Mouse (Mus musculus) MEL (cell line): ENCODE measurements at regions not wholly inside any gene's neighbourhood (a gene's known extent, or its start where the extent isn't known, plus 50 kb on each side); places are given as distances from the start of the nearest gene placed in this dataset.
"Not testable (repeated sequence)": the region's sequence is repeated elsewhere in the genome, so short reads cannot be mapped to it uniquely, and the experiment has no call there.

ENCODE experiments used
- DNase-seq: peaks from one replicate; pipeline ENCODE4 v3.0.0; 2011; ENCODE audit warnings: low read depth, low spot score
- H3K27ac ChIP-seq: 2 replicates; pipeline ENCODE4 v1.5.1; 2012; ENCODE audit warnings: low read depth, mild to moderate bottlenecking, control low read depth, low read length, moderate library complexity; ENCODE audit not compliant: control insufficient read depth
- H3K27me3 ChIP-seq, 2 experiments: fragments of 150-350 bp in 1 of 2; sonication (generic) in 1 of 2; 2 replicates each; pipeline ENCODE4 v1.6.1; 2012; ENCODE audit warnings: low read length in 2 of 2, mild to moderate bottlenecking in 2 of 2, improper control_type of control experiment in 1 of 2, moderate library complexity in 1 of 2; ENCODE audit not compliant: insufficient read depth in 2 of 2, control insufficient read depth in 1 of 2
- H3K36me3 ChIP-seq, 2 experiments: 2 replicates each; pipeline ENCODE4 v1.6.1; 2012 to 2014; ENCODE audit warnings: low read length in 2 of 2, improper control_type of control experiment in 1 of 2, inconsistent platforms in 1 of 2, mild to moderate bottlenecking in 1 of 2; ENCODE audit not compliant: insufficient read depth in 2 of 2, control insufficient read depth in 1 of 2
- H3K4me1 ChIP-seq, 2 experiments: fragments of 150-350 bp in 1 of 2; sonication (generic) in 1 of 2; 2 replicates each; pipeline ENCODE4 v1.6.1; 2012; ENCODE audit warnings: low read length in 2 of 2, improper control_type of control experiment in 1 of 2, mild to moderate bottlenecking in 1 of 2; ENCODE audit not compliant: insufficient read depth in 2 of 2, control insufficient read depth in 1 of 2
- H3K4me3 ChIP-seq, 2 experiments: fragments of 150-350 bp in 1 of 2; sonication (generic) in 1 of 2; 2 replicates each; pipeline ENCODE4 v1.5.1; 2012; ENCODE audit warnings: low read depth in 2 of 2, low read length in 2 of 2, mild to moderate bottlenecking in 2 of 2, moderate library complexity in 2 of 2, control low read depth in 1 of 2, improper control_type of control experiment in 1 of 2; ENCODE audit not compliant: control insufficient read depth in 1 of 2, insufficient read depth in 1 of 2
- H3K79me2 ChIP-seq: 2 replicates; pipeline ENCODE4 v1.6.1; 2012; ENCODE audit warnings: mild to moderate bottlenecking, low read length, moderate library complexity; ENCODE audit not compliant: control insufficient read depth, poor library complexity, insufficient read depth
- H3K9ac ChIP-seq: 2 replicates; pipeline ENCODE4 v1.6.1; 2012; ENCODE audit warnings: low read depth, mild to moderate bottlenecking, control low read depth, low read length, moderate library complexity; ENCODE audit not compliant: control insufficient read depth, poor library complexity, severe bottlenecking
- H3K9me3 ChIP-seq: fragments of 150-350 bp; sonication (generic); replicated peaks from 2 replicates; pipeline ENCODE4 v1.6.1; 2012; ENCODE audit warnings: mild to moderate bottlenecking, low read length, improper control_type of control experiment, moderate library complexity; ENCODE audit not compliant: insufficient read depth
- BHLHE40 ChIP-seq: IDR thresholded peaks from 2 replicates; pipeline ENCODE4 v1.6.1; 2012; ENCODE audit warnings: low read depth, mild to moderate bottlenecking, inconsistent platforms, low read length, improper control_type of control experiment, borderline replicate concordance
- CHD1 ChIP-seq: IDR thresholded peaks from 2 replicates; pipeline ENCODE4 v1.6.1; 2012; ENCODE audit warnings: low read depth, mild to moderate bottlenecking, inconsistent platforms, low read length, improper control_type of control experiment
- CHD2 ChIP-seq: IDR thresholded peaks from 2 replicates; pipeline ENCODE4 v1.6.1; 2011; ENCODE audit warnings: low read length, improper control_type of control experiment
- E2F4 ChIP-seq: IDR thresholded peaks from 2 replicates; pipeline ENCODE4 v1.6.1; 2011; ENCODE audit warnings: low read depth, low read length, improper control_type of control experiment, borderline replicate concordance
- ELF1 ChIP-seq: IDR thresholded peaks from 2 replicates; pipeline ENCODE4 v1.6.1; 2014; ENCODE audit warnings: low read depth, mild to moderate bottlenecking, inconsistent platforms, low read length, improper control_type of control experiment, moderate library complexity
- EP300 ChIP-seq, 2 experiments: IDR thresholded peaks; 2 replicates each; pipeline ENCODE4 v1.6.1; 2011; ENCODE audit warnings: improper control_type of control experiment in 2 of 2, low read length in 2 of 2, low read depth in 1 of 2, mild to moderate bottlenecking in 1 of 2
- ETS1 ChIP-seq: IDR thresholded peaks from 2 replicates; pipeline ENCODE4 v1.6.1; 2012; ENCODE audit warnings: low read depth, mild to moderate bottlenecking, inconsistent platforms, low read length, improper control_type of control experiment, moderate library complexity
- GATA1 ChIP-seq: IDR thresholded peaks from 2 replicates; pipeline ENCODE4 v1.6.1; 2011; ENCODE audit warnings: low read depth, low read length, improper control_type of control experiment
- KAT2A ChIP-seq: conservative IDR thresholded peaks from 2 replicates; pipeline ENCODE4 v1.6.1; 2012; ENCODE audit warnings: low read depth, low read length, improper control_type of control experiment, inconsistent platforms
- MXI1 ChIP-seq: IDR thresholded peaks from 2 replicates; pipeline ENCODE4 v1.6.1; 2011; ENCODE audit warnings: mild to moderate bottlenecking, low read depth, low read length, improper control_type of control experiment
- MYC ChIP-seq: IDR thresholded peaks from 2 replicates; pipeline ENCODE4 v1.6.1; 2011; ENCODE audit warnings: low read depth, mild to moderate bottlenecking, low read length, improper control_type of control experiment, moderate library complexity
- POLR2A ChIP-seq, 2 experiments: IDR thresholded peaks; 2 replicates each; pipeline ENCODE4 v1.6.1; 2011 to 2012; ENCODE audit warnings: low read length in 2 of 2, mild to moderate bottlenecking in 2 of 2, control low read depth in 1 of 2, improper control_type of control experiment in 1 of 2, low read depth in 1 of 2, moderate library complexity in 1 of 2; ENCODE audit not compliant: control insufficient read depth in 1 of 2, insufficient read depth in 1 of 2, poor library complexity in 1 of 2
- POLR2AphosphoS2 ChIP-seq: IDR thresholded peaks from 2 replicates; pipeline ENCODE4 v1.6.1; 2011; ENCODE audit warnings: low read length, improper control_type of control experiment
- POLR2AphosphoS5 ChIP-seq: IDR thresholded peaks from 2 replicates; pipeline ENCODE4 v1.6.1; 2012; ENCODE audit warnings: low read depth, borderline replicate concordance, mild to moderate bottlenecking, inconsistent platforms, low read length, moderate library complexity, mixed read lengths
- RCOR1 ChIP-seq: IDR thresholded peaks from 2 replicates; pipeline ENCODE4 v1.6.1; 2012; ENCODE audit warnings: low read depth, mild to moderate bottlenecking, inconsistent platforms, low read length, improper control_type of control experiment
- SIN3A ChIP-seq: IDR thresholded peaks from 2 replicates; pipeline ENCODE4 v1.6.1; 2012; ENCODE audit warnings: low read length, improper control_type of control experiment, inconsistent platforms
- TAL1 ChIP-seq: IDR thresholded peaks from 2 replicates; pipeline ENCODE4 v1.6.1; 2012; ENCODE audit warnings: mild to moderate bottlenecking, inconsistent platforms, low read length, moderate library complexity, mixed read lengths
- TBP ChIP-seq: IDR thresholded peaks from 2 replicates; pipeline ENCODE4 v1.8.0; 2011; ENCODE audit warnings: low read depth, low read length, improper control_type of control experiment
- TCF12 ChIP-seq: IDR thresholded peaks from 2 replicates; pipeline ENCODE4 v1.6.1; 2014; ENCODE audit warnings: low read depth, mild to moderate bottlenecking, inconsistent platforms, low read length, improper control_type of control experiment, moderate library complexity
- UBTF ChIP-seq: IDR thresholded peaks from 2 replicates; pipeline ENCODE4 v1.6.1; 2012; ENCODE audit warnings: low read depth, mild to moderate bottlenecking, inconsistent platforms, low read length, improper control_type of control experiment, moderate library complexity, borderline replicate concordance; ENCODE audit not compliant: insufficient read depth
- ZKSCAN1 ChIP-seq: IDR thresholded peaks from 2 replicates; pipeline ENCODE4 v1.6.1; 2012; ENCODE audit warnings: low read depth, mild to moderate bottlenecking, inconsistent platforms, low read length, improper control_type of control experiment, moderate library complexity

DNA sequence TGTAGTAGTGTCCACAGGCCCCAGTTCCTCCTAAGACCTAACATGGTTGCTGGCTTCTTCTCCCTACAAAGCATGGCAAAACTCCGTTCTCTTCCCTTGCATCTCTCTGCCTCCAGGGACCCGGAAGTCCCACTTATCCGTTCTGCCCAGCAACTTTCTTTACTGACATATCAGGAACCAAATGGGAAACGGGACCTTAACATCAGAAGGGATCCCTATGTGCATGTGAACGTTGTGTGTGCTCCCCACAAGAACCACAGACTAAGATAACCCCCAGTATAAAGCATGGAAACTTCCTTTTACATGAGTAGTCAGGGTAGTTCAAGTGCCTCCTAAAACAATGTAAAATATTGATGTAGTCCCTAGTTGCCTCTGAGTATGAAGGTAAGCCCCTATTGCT, 61.6 kb downstream of the Zxdb start:
- H3K9me3 ChIP-seq: no peaks in the 10 kb centered on the region
- H3K4me1 ChIP-seq: peaks cover 2 to 5% of the 10 kb centered on the region in 2 experiments; a peak in 2 of 4 replicates
- H3K27me3 ChIP-seq: no peaks in the 10 kb centered on the region
- H3K36me3 ChIP-seq: peaks cover 0 to 8% of the 10 kb centered on the region in 2 experiments; a peak in 2 of 4 replicates
- TF ChIP-seq E2F4 (no peak), MXI1 (peak; percentile 33; the same call in 1 of the 2 replicates), ZKSCAN1 (no peak), ETS1 (peak; percentile 57; the same call in 1 of the 2 replicates), POLR2AphosphoS2 (no peak), GATA1 (peak; percentile 70), ELF1 (peak; percentile 78), BHLHE40 (peak; percentile 38; the same call in 1 of the 2 replicates), TAL1 (peak; percentile 28; the same call in 1 of the 2 replicates), TCF12 (peak; percentile 57), CHD1 (no peak), RCOR1 (peak; percentile 14; the same call in 1 of the 2 replicates), TBP (0 out of 2 replicates have a peak, but pooled peaks have one; percentile 39), CHD2 (no peak), EP300 (IDR thresholded peaks at IDR 0.05; ENCODE audit: low read depth in 1 of 2, low read length in 2 of 2) (peak; percentile 38 to 80; a peak in 3 of 4 replicates), KAT2A (no peak), SIN3A (peak; percentile 48)
- peak; percentile 79 for DNase-seq
- H3K9ac ChIP-seq: peak overlapping the region; percentile 3
- peak overlapping the region; percentile 75 for H3K27ac ChIP-seq
- peak overlapping the region; percentile 28 to 38; a peak in 2 of 4 replicates for H3K4me3 ChIP-seq
- no peaks in the 10 kb centered on the region for H3K79me2 ChIP-seq

DNA sequence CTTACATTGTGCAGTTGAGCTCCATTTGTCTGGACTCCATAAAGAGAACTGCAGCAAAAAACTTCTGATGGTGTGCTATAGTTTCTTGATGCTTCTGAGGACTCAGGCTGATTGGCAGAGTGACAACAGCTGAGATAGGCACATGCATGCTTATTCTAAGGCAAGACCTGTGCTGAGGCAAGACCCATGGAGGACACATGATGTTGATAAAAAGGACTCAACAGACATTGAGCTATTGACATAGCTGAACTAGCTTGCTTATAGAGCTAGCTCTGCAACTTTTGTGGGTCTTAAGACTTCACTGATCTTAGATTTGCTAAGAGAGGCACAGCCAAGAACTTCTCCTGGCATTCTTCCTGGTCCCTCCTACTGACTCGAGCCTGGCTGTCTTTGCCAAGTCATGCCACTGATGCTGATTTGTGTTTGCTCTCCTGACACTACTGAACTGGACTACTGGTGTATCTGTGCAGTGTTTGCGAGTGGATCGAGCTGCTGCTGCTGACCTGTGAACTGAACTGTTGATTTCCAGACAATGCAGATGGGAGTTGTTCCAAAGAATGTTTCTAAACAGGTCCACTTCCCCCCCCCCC, 64.1 kb downstream of the Zxdb start:
- H3K27me3 ChIP-seq: no peaks in the 10 kb centered on the region

DNA sequence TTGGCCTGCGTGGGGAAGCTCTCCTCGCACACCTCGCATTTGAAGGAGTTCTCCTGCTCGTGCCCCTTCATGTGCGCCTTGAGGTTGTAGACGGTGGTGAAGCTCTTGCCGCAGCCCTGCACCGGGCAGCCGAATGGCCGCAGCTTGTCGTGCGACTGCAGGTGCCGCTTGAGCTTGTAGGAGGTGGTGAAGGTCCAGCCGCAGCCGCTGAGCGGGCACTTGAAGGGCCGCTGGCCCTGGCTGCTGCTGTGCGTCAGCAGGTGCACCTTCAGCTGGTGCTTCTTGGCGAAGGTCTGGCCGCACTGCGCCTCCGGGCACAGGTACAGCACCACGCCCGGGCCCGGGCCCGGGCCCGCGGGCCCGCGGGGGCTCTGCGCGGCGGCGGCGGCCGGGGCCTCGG, 72.5 kb downstream of the Zxdb start:
- not testable (repeated sequence) for H3K4me1 ChIP-seq, H3K27ac ChIP-seq, H3K9me3 ChIP-seq, H3K79me2 ChIP-seq, H3K36me3 ChIP-seq, H3K4me3 ChIP-seq, DNase-seq, H3K27me3 ChIP-seq, H3K9ac ChIP-seq

More for the DNA sequence above, 64.1 kb downstream of the Zxdb start:
- no peak overlapping the region for H3K27ac ChIP-seq
- H3K9me3 ChIP-seq: no peaks in the 10 kb centered on the region
- H3K79me2 ChIP-seq: no peaks in the 10 kb centered on the region
- H3K36me3 ChIP-seq: peaks cover 2 to 8% of the 10 kb centered on the region in 2 experiments
- H3K4me1 ChIP-seq: peaks cover 2 to 5% of the 10 kb centered on the region in 2 experiments; a peak in 2 of 4 replicates
- H3K9ac ChIP-seq: no peak overlapping the region
- DNase-seq: peak; percentile 52
- TF ChIP-seq POLR2AphosphoS2: no peak
- no peak for TF ChIP-seq MYC
- no peak for TF ChIP-seq UBTF
- no peak for TF ChIP-seq POLR2A (IDR thresholded peaks at IDR 0.05; ENCODE audit: control insufficient read depth in 1 of 2, insufficient read depth in 1 of 2, low read depth in 1 of 2, low read length in 2 of 2, poor library complexity in 1 of 2)
- no peak for TF ChIP-seq ELF1
- no peak for TF ChIP-seq SIN3A
- no peak for TF ChIP-seq POLR2AphosphoS5
- TF ChIP-seq RCOR1: no peak
- no peak overlapping the region for H3K4me3 ChIP-seq
